Mouse (Mus musculus) CH12.LX (cell line): ENCODE data around the gene Osbpl11. TPM values are rescaled to one million over a fixed set of nuclear protein-coding genes. Genes with fewer than 3 reads are reported as not detected.

ENCODE experiments used
- DNase-seq: peaks from one replicate; pipeline ENCODE4 v3.0.0-alpha.2; 2013; ENCODE audit errors: extremely low read depth
- H3K27ac ChIP-seq: 2 replicates; pipeline ENCODE4 v1.5.1; 2012; ENCODE audit warnings: low read depth, mild to moderate bottlenecking, control low read depth, moderate library complexity; ENCODE audit not compliant: insufficient read depth
- H3K27me3 ChIP-seq: replicated peaks from 2 replicates; pipeline ENCODE3; 2012; ENCODE audit warnings: inconsistent platforms
- H3K36me3 ChIP-seq, 2 experiments: replicated peaks in 1 of 2; 2 replicates each; pipeline versions ENCODE3 to v1.6.1; 2012; ENCODE audit warnings: inconsistent platforms in 1 of 2, low read length in 1 of 2, mild to moderate bottlenecking in 1 of 2, mixed read lengths in 1 of 2, moderate library complexity in 1 of 2; ENCODE audit not compliant: control insufficient read depth in 1 of 2, insufficient read depth in 1 of 2
- H3K4me1 ChIP-seq, 2 experiments: 2 replicates each; pipeline ENCODE4 v1.6.1; 2012; ENCODE audit warnings: inconsistent platforms in 1 of 2, moderate library complexity in 1 of 2; ENCODE audit not compliant: insufficient read depth in 2 of 2, control insufficient read depth in 1 of 2
- H3K4me2 ChIP-seq: 2 replicates; pipeline ENCODE4 v1.6.1; 2012; ENCODE audit warnings: low read depth, mild to moderate bottlenecking, control low read depth; ENCODE audit not compliant: poor library complexity, insufficient read depth, severe bottlenecking
- H3K4me3 ChIP-seq, 3 experiments: fragments of 150-350 bp in 1 of 3; sonication (generic) in 1 of 3; replicated peaks in 1 of 3; 2 replicates each; pipeline versions ENCODE3 to v1.5.1; 2011 to 2012; ENCODE audit warnings: low read depth in 2 of 3, low read length in 2 of 3, mild to moderate bottlenecking in 2 of 3, moderate library complexity in 2 of 3, control low read depth in 1 of 3, improper control_type of control experiment in 1 of 3, inconsistent platforms in 1 of 3, mixed read lengths in 1 of 3; ENCODE audit not compliant: poor library complexity in 1 of 3
- H3K79me2 ChIP-seq: replicated peaks from 2 replicates; pipeline ENCODE4 v1.6.1; 2012; ENCODE audit warnings: mild to moderate bottlenecking, moderate library complexity; ENCODE audit not compliant: control insufficient read depth, poor library complexity, insufficient read depth, severe bottlenecking; ENCODE audit errors: extremely low read depth
- H3K9ac ChIP-seq: 2 replicates; pipeline ENCODE4 v1.6.1; 2012; ENCODE audit warnings: low read depth, mild to moderate bottlenecking, control low read depth, moderate library complexity; ENCODE audit not compliant: insufficient read depth
- H3K9me3 ChIP-seq: replicated peaks from 2 replicates; pipeline ENCODE3; 2012; ENCODE audit warnings: low read length, inconsistent platforms, mixed read lengths
- BHLHE40 ChIP-seq: IDR thresholded peaks from 2 replicates; pipeline ENCODE4 v1.6.1; 2011; ENCODE audit warnings: mild to moderate bottlenecking, low read depth, low read length, improper control_type of control experiment
- CHD1 ChIP-seq: IDR thresholded peaks from 2 replicates; pipeline ENCODE4 v1.6.1; 2012; ENCODE audit warnings: low read depth, low read length, improper control_type of control experiment, inconsistent platforms
- CTCF ChIP-seq, 2 experiments: IDR thresholded peaks in 1 of 2; conservative IDR thresholded peaks in 1 of 2; 2 replicates each; pipeline ENCODE4 v1.5.1; 2011 to 2012; ENCODE audit warnings: low read depth in 2 of 2, low read length in 2 of 2, improper control_type of control experiment in 1 of 2, inconsistent platforms in 1 of 2, mild to moderate bottlenecking in 1 of 2, moderate library complexity in 1 of 2
- E2F4 ChIP-seq: IDR thresholded peaks from 2 replicates; pipeline ENCODE4 v1.6.1; 2011; ENCODE audit warnings: low read depth, low read length, improper control_type of control experiment; ENCODE audit not compliant: insufficient replicate concordance
- ELF1 ChIP-seq: IDR thresholded peaks from 2 replicates; pipeline ENCODE4 v1.6.1; 2014; ENCODE audit warnings: low read depth, mild to moderate bottlenecking, inconsistent platforms, low read length, improper control_type of control experiment
- EP300 ChIP-seq: IDR thresholded peaks from 2 replicates; pipeline ENCODE4 v1.6.1; 2011; ENCODE audit warnings: low read length, improper control_type of control experiment
- ETS1 ChIP-seq: conservative IDR thresholded peaks from 2 replicates; pipeline ENCODE4 v1.6.1; 2012; ENCODE audit warnings: low read depth, mild to moderate bottlenecking, inconsistent platforms, low read length, improper control_type of control experiment, moderate library complexity
- GABPA ChIP-seq: IDR thresholded peaks from 2 replicates; pipeline ENCODE4 v1.6.1; 2012; ENCODE audit warnings: low read depth, low read length, improper control_type of control experiment, inconsistent platforms; ENCODE audit not compliant: insufficient replicate concordance
- HCFC1 ChIP-seq: IDR thresholded peaks from 2 replicates; pipeline ENCODE4 v1.6.1; 2012; ENCODE audit warnings: low read depth, mild to moderate bottlenecking, inconsistent platforms, low read length, improper control_type of control experiment
- IRF4 ChIP-seq: IDR thresholded peaks from 2 replicates; pipeline ENCODE4 v1.6.1; 2014; ENCODE audit warnings: low read depth, mild to moderate bottlenecking, inconsistent platforms, low read length, improper control_type of control experiment
- JUN ChIP-seq: IDR thresholded peaks from 2 replicates; pipeline ENCODE4 v1.6.1; 2011; ENCODE audit warnings: low read depth, mild to moderate bottlenecking, low read length, improper control_type of control experiment, moderate library complexity; ENCODE audit not compliant: insufficient read depth
- JUND ChIP-seq: conservative IDR thresholded peaks from 2 replicates; pipeline ENCODE4 v1.6.1; 2011; ENCODE audit warnings: low read depth, low read length, improper control_type of control experiment
- KAT2A ChIP-seq: IDR thresholded peaks from 2 replicates; pipeline ENCODE4 v1.6.1; 2012; ENCODE audit warnings: low read length, improper control_type of control experiment, inconsistent platforms; ENCODE audit not compliant: insufficient replicate concordance
- MAFK ChIP-seq: IDR thresholded peaks from 2 replicates; pipeline ENCODE4 v1.6.1; 2011; ENCODE audit warnings: low read length, improper control_type of control experiment; ENCODE audit not compliant: insufficient replicate concordance
- MAX ChIP-seq: IDR thresholded peaks from 2 replicates; pipeline ENCODE4 v1.6.1; 2011; ENCODE audit warnings: low read length, improper control_type of control experiment
- MAZ ChIP-seq: IDR thresholded peaks from 2 replicates; pipeline ENCODE4 v1.6.1; 2012; ENCODE audit warnings: low read depth, mild to moderate bottlenecking, inconsistent platforms, low read length, improper control_type of control experiment, moderate library complexity
- MEF2A ChIP-seq: IDR thresholded peaks from 2 replicates; pipeline ENCODE4 v1.6.1; 2014; ENCODE audit warnings: low read depth, mild to moderate bottlenecking, inconsistent platforms, low read length, improper control_type of control experiment, borderline replicate concordance
- MXI1 ChIP-seq: IDR thresholded peaks from 2 replicates; pipeline ENCODE4 v1.6.1; 2011; ENCODE audit warnings: mild to moderate bottlenecking, low read depth, low read length, improper control_type of control experiment
- NELFE ChIP-seq: IDR thresholded peaks from 2 replicates; pipeline ENCODE4 v1.6.1; 2011; ENCODE audit warnings: low read depth, low read length, improper control_type of control experiment
- NRF1 ChIP-seq: IDR thresholded peaks from 2 replicates; pipeline ENCODE4 v1.6.1; 2014; ENCODE audit warnings: low read depth, mild to moderate bottlenecking, inconsistent platforms, low read length, improper control_type of control experiment, moderate library complexity
- PAX5 ChIP-seq: IDR thresholded peaks from 2 replicates; pipeline ENCODE4 v1.6.1; 2012; ENCODE audit warnings: low read length, inconsistent platforms, mixed read lengths
- POLR2A ChIP-seq: IDR thresholded peaks from 2 replicates; pipeline ENCODE4 v1.6.1; 2011; ENCODE audit warnings: low read depth, mild to moderate bottlenecking, improper control_type of control experiment, low read length
- POLR2AphosphoS2 ChIP-seq: IDR thresholded peaks from 2 replicates; pipeline ENCODE4 v1.6.1; 2011; ENCODE audit warnings: low read depth, low read length, improper control_type of control experiment
- RAD21 ChIP-seq: IDR thresholded peaks from 2 replicates; pipeline ENCODE4 v1.6.1; 2011; ENCODE audit warnings: low read depth, mild to moderate bottlenecking, low read length, improper control_type of control experiment, moderate library complexity
- RCOR1 ChIP-seq: conservative IDR thresholded peaks from 2 replicates; pipeline ENCODE4 v1.6.1; 2012; ENCODE audit warnings: low read depth, mild to moderate bottlenecking, inconsistent platforms, low read length, improper control_type of control experiment
- SIN3A ChIP-seq: IDR thresholded peaks from 2 replicates; pipeline ENCODE4 v1.6.1; 2012; ENCODE audit warnings: low read length, improper control_type of control experiment, inconsistent platforms
- SMC3 ChIP-seq: IDR thresholded peaks from 2 replicates; pipeline ENCODE4 v1.6.1; 2011; ENCODE audit warnings: low read depth, low read length, improper control_type of control experiment
- TCF12 ChIP-seq: IDR thresholded peaks from 2 replicates; pipeline ENCODE4 v1.6.1; 2014; ENCODE audit warnings: low read depth, mild to moderate bottlenecking, inconsistent platforms, low read length, improper control_type of control experiment
- UBTF ChIP-seq: IDR thresholded peaks from 2 replicates; pipeline ENCODE4 v1.6.1; 2012; ENCODE audit warnings: low read depth, mild to moderate bottlenecking, inconsistent platforms, low read length, improper control_type of control experiment, moderate library complexity
- USF1 ChIP-seq: IDR thresholded peaks from 2 replicates; pipeline ENCODE4 v1.6.1; 2014; ENCODE audit warnings: low read depth, mild to moderate bottlenecking, inconsistent platforms, low read length, improper control_type of control experiment
- USF2 ChIP-seq: conservative IDR thresholded peaks from 2 replicates; pipeline ENCODE4 v1.6.1; 2011; ENCODE audit warnings: low read depth, low read length, improper control_type of control experiment
- ZC3H11A ChIP-seq: IDR thresholded peaks from 2 replicates; pipeline ENCODE4 v1.6.1; 2012; ENCODE audit warnings: low read depth, mild to moderate bottlenecking, inconsistent platforms, low read length, improper control_type of control experiment
- ZKSCAN1 ChIP-seq: IDR thresholded peaks from 2 replicates; pipeline ENCODE4 v1.6.1; 2012; ENCODE audit warnings: low read depth, inconsistent platforms, low read length, improper control_type of control experiment, borderline replicate concordance
- ZMIZ1 ChIP-seq: IDR thresholded peaks from 2 replicates; pipeline ENCODE4 v1.6.1; 2012; ENCODE audit warnings: low read depth, mild to moderate bottlenecking, inconsistent platforms, low read length, improper control_type of control experiment
- ZNF384 ChIP-seq: IDR thresholded peaks from 2 replicates; pipeline ENCODE4 v1.6.1; 2012; ENCODE audit warnings: low read depth, low read length, improper control_type of control experiment, inconsistent platforms
- dilution Hi-C: fragments of 300-500 bp; cut with MboI; formaldehyde crosslinking; loops from 2 replicates; pipeline ENCODE4 v1.14.3; 2020; ENCODE audit warnings: low sequenced_read_pairs; ENCODE audit not compliant: extremely low pct_unique_long_range_greater_than_20kb, extremely low pct_ligation_motif_present
- in situ Hi-C: fragments of 300-500 bp; cut with MboI; formaldehyde crosslinking; loops from 3 replicates; pipeline ENCODE4 v1.14.3; 2019; ENCODE audit warnings: low sequenced_read_pairs, low pct_ligation_motif_present, low pct_unique_long_range_greater_than_20kb, mixed read lengths
- polyA plus RNA-seq: library from polyadenylated mRNA; unstranded; fragments of >175 nt; gene quantifications from 2 replicates; pipeline ENCODE4 v1.2.1, GENCODE M21; 2012; ENCODE audit warnings: low read depth; ENCODE audit not compliant: insufficient read length
- total RNA-seq, 2 experiments: library from RNA; depleted of rRNA; stranded (reverse); fragments of 300-350 nt in 1 of 2; fragments of >200 nt in 1 of 2; gene quantifications; 2 replicates each; pipeline ENCODE4 v1.2.3; 2012 to 2014

Gene Osbpl11
- total and polyA plus RNA-seq, 3 experiments: 10.8 to 12.9 (median 11.4) TPM

GRCm38 (mm10) chr16:33251194-33252051, 66.6 kb downstream of the Osbpl11 start, which contains the start of gene Snx4:
Gene Snx4, plus strand, starts transcription at chr16:33251442.
- H3K79me2 ChIP-seq: peaks cover 57% of the 10 kb centered on the region
- H3K9me3 ChIP-seq: peaks cover 3% of the 10 kb centered on the region
- dilution Hi-C loops (no loop called here), in situ Hi-C loops (no loop called here)
- H3K4me3 ChIP-seq: peak within 1 kb of the TSS; percentile 85 to 91 (median 85)
- no peaks in the 10 kb centered on the region for H3K27me3 ChIP-seq
- H3K27ac ChIP-seq: peak within 1 kb of the TSS; percentile 22
- TF ChIP-seq BHLHE40: peak; percentile 20; the same call in 1 of the 2 replicates
- peak; percentile 57; the same call in 1 of the 2 replicates for TF ChIP-seq ELF1
- no peak for TF ChIP-seq PAX5
- 0 out of 2 replicates have a peak, but pooled peaks have one; percentile 11 for TF ChIP-seq E2F4
- peak; percentile 3 for TF ChIP-seq MXI1
- TF ChIP-seq MAFK: no peak
- TF ChIP-seq MAX: no peak; the same call in 1 of the 2 replicates
- no peak for TF ChIP-seq IRF4
- TF ChIP-seq TCF12: no peak; the same call in 1 of the 2 replicates
- TF ChIP-seq SIN3A: peak; percentile 75
- no peak for TF ChIP-seq RCOR1
- TF ChIP-seq CTCF (conservative IDR thresholded peaks at IDR 0.05 in 1 of 2, IDR thresholded peaks at IDR 0.05 in 1 of 2; ENCODE audit: low read depth in 2 of 2, low read length in 2 of 2): no peak
- TF ChIP-seq JUND: no peak
- TF ChIP-seq RAD21: no peak
- TF ChIP-seq KAT2A: 0 out of 2 replicates have a peak, but pooled peaks have one; percentile 8
- TF ChIP-seq ZMIZ1: no peak
- peak; percentile 81 for TF ChIP-seq POLR2A
- peak; percentile 99 for TF ChIP-seq NRF1
- peak; percentile 82; the same call in 1 of the 2 replicates for TF ChIP-seq POLR2AphosphoS2
- TF ChIP-seq UBTF: peak; percentile 76; the same call in 1 of the 2 replicates
- no peak for TF ChIP-seq JUN
- TF ChIP-seq ZNF384: no peak; the same call in 1 of the 2 replicates
- no peak for TF ChIP-seq GABPA
- TF ChIP-seq USF2: no peak
- no peak for TF ChIP-seq USF1
- TF ChIP-seq ZC3H11A: no peak
- TF ChIP-seq HCFC1: peak; percentile 19
- TF ChIP-seq EP300: no peak
- no peak for TF ChIP-seq SMC3
- TF ChIP-seq CHD1: peak; percentile 54; the same call in 1 of the 2 replicates
- 0 out of 2 replicates have a peak, but pooled peaks have one; percentile 34 for TF ChIP-seq MEF2A
- TF ChIP-seq MAZ: peak; percentile 85
- peak; percentile 83 for TF ChIP-seq NELFE
- TF ChIP-seq ETS1: no peak
- TF ChIP-seq ZKSCAN1: no peak
- H3K4me1 ChIP-seq: peaks cover 18 to 55% of the 10 kb centered on the region in 2 experiments
- H3K9ac ChIP-seq: peak within 1 kb of the TSS; percentile 80
- DNase-seq: peak; percentile 93
- peak within 1 kb of the TSS; percentile 81 for H3K4me2 ChIP-seq
- H3K36me3 ChIP-seq: peaks cover 4 to 32% of the 10 kb centered on the region in 2 experiments
